Mouse (Mus musculus): ENCODE results near the gene Gm29666. TPM values are rescaled to one million over a fixed set of nuclear protein-coding genes. Genes with fewer than 3 reads are reported as not detected.

Gene Gm29666
- total and polyA plus RNA-seq, 3 experiments: 0.36 to 0.42 TPM; not detected in 1

GRCm38 (mm10) chr15:84873867-84874266 is 46.0 kb downstream of the Gm29666 start:
- no peak for TF ChIP-seq MEF2A (IDR thresholded peaks at IDR 0.05; ENCODE audit: extremely low read depth, insufficient replicate concordance, low read depth, low read length, poor library complexity, severe bottlenecking)
- TF ChIP-seq MAX (IDR thresholded peaks at IDR 0.05; ENCODE audit: low read length): no peak
- TF ChIP-seq MXI1 (IDR thresholded peaks at IDR 0.05; ENCODE audit: low read depth, low read length): no peak
- TF ChIP-seq MAFK (IDR thresholded peaks at IDR 0.05; ENCODE audit: borderline replicate concordance, low read depth, low read length): no peak
- TF ChIP-seq CHD1 (IDR thresholded peaks at IDR 0.05; ENCODE audit: low read depth, low read length): no peak
- no peak for TF ChIP-seq RAD21 (IDR thresholded peaks at IDR 0.05; ENCODE audit: low read depth, low read length)
- no peak for TF ChIP-seq ZNF384 (IDR thresholded peaks at IDR 0.05; ENCODE audit: low read depth, low read length)
- TF ChIP-seq NELFE (IDR thresholded peaks at IDR 0.05; ENCODE audit: low read depth, low read length): no peak
- Histone ChIP-seq H3K36me3 (ENCODE audit: control insufficient read depth in 1 of 2, insufficient read depth in 2 of 2, low read length in 2 of 2) (no peaks in the 10 kb centered on the region), H3K9me3 (replicated peaks; ENCODE audit: insufficient read depth, low read length) (no peaks in the 10 kb centered on the region), H3K79me2 (ENCODE audit: control insufficient read depth, insufficient read depth, low read length, poor library complexity) (no peaks in the 10 kb centered on the region), H3K4me3 (ENCODE audit: control insufficient read depth in 1 of 2, insufficient read depth in 1 of 2, low read depth in 2 of 2, low read length in 2 of 2) (no peak overlapping the region), H3K27me3 (ENCODE audit: control insufficient read depth in 1 of 2, insufficient read depth in 2 of 2, low read length in 2 of 2) (peaks cover 0 to 4% of the 10 kb centered on the region in 2 experiments; a peak in 1 of 4 replicates), H3K9ac (ENCODE audit: control insufficient read depth, low read depth, low read length, poor library complexity, severe bottlenecking) (no peak overlapping the region), H3K4me1 (ENCODE audit: control insufficient read depth in 1 of 2, insufficient read depth in 2 of 2, low read length in 2 of 2) (no peaks in the 10 kb centered on the region), H3K27ac (ENCODE audit: control insufficient read depth, low read depth, low read length) (no peak overlapping the region)
- DNase-seq (ENCODE audit: low read depth, low spot score): no peak

DNA sequence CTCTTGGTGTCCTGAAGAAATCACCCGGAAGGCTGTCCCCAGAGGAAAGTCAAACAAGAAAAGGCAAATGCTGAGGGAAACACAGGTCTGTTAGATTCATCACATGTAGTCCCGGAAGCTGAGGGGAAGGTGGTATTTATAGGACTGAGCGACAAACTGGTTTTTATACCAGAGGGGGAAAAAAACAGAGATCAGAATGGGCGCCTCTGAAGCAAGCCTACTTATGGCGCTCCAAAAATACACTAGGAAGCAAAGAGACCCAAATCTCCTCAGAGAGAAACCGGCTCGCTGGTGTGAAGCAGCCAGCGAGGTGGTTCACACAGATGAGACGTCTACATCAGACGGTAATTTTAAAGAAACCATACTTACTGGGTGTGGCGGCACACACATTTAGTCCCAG is 46.8 kb downstream of the Gm29666 start:
- TF ChIP-seq NELFE (IDR thresholded peaks at IDR 0.05; ENCODE audit: low read depth, low read length): no peak
- no peak for TF ChIP-seq BHLHE40 (IDR thresholded peaks at IDR 0.05; ENCODE audit: borderline replicate concordance, low read depth, low read length)
- TF ChIP-seq ZMIZ1 (IDR thresholded peaks at IDR 0.05; ENCODE audit: low read depth, low read length): no peak
- no peak for TF ChIP-seq USF2 (IDR thresholded peaks at IDR 0.05; ENCODE audit: borderline replicate concordance in 1 of 2, insufficient read depth in 1 of 2, low read depth in 1 of 2, low read length in 2 of 2)
- TF ChIP-seq CHD1 (IDR thresholded peaks at IDR 0.05; ENCODE audit: low read depth, low read length): no peak
- Histone ChIP-seq H3K36me3 (ENCODE audit: control insufficient read depth in 1 of 2, insufficient read depth in 2 of 2, low read length in 2 of 2) (no peaks in the 10 kb centered on the region), H3K27me3 (ENCODE audit: control insufficient read depth in 1 of 2, insufficient read depth in 2 of 2, low read length in 2 of 2) (peaks cover 0 to 3% of the 10 kb centered on the region in 2 experiments; a peak in 1 of 4 replicates), H3K27ac (ENCODE audit: control insufficient read depth, low read depth, low read length) (no peak overlapping the region), H3K9me3 (replicated peaks; ENCODE audit: insufficient read depth, low read length) (no peaks in the 10 kb centered on the region), H3K4me3 (ENCODE audit: control insufficient read depth in 1 of 2, insufficient read depth in 1 of 2, low read depth in 2 of 2, low read length in 2 of 2) (no peak overlapping the region), H3K9ac (ENCODE audit: control insufficient read depth, low read depth, low read length, poor library complexity, severe bottlenecking) (no peak overlapping the region), H3K79me2 (ENCODE audit: control insufficient read depth, insufficient read depth, low read length, poor library complexity) (no peaks in the 10 kb centered on the region), H3K4me1 (ENCODE audit: control insufficient read depth in 1 of 2, insufficient read depth in 2 of 2, low read length in 2 of 2) (no peaks in the 10 kb centered on the region)
- DNase-seq (ENCODE audit: low read depth, low spot score): no peak

DNA sequence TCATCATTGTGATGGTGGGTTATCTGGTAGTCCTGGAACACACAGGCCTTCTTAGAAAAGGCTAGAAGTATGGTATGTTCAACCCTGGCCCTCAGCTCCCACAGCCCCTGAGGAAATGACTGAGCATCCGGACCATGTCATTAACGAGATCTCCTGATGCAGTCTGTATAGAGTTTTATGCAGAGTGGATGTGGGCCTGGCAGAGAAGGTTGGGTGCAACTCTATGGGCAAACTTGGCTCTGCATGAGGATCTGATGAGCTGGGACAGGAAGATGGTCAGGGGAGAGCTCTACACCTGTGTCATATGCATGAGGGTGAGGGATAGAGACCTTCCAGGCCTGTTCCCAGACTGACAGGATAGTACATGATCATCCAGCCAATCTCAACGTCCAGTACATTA is 48.0 kb downstream of the Gm29666 start:
- TF ChIP-seq NELFE (IDR thresholded peaks at IDR 0.05; ENCODE audit: low read depth, low read length) (no peak), USF2 (IDR thresholded peaks at IDR 0.05; ENCODE audit: borderline replicate concordance in 1 of 2, insufficient read depth in 1 of 2, low read depth in 1 of 2, low read length in 2 of 2) (no peak), MYB (IDR thresholded peaks at IDR 0.05; ENCODE audit: low read depth, low read length) (no peak), E2F4 (IDR thresholded peaks at IDR 0.05; ENCODE audit: borderline replicate concordance, low read depth, low read length) (no peak), NRF1 (IDR thresholded peaks at IDR 0.05; ENCODE audit: insufficient read depth, low read depth, low read length, poor library complexity, severe bottlenecking) (no peak), CHD2 (IDR thresholded peaks at IDR 0.05; ENCODE audit: low read length) (no peak), MEF2A (IDR thresholded peaks at IDR 0.05; ENCODE audit: extremely low read depth, insufficient replicate concordance, low read depth, low read length, poor library complexity, severe bottlenecking) (no peak)
- no peak overlapping the region for H3K4me3 ChIP-seq (ENCODE audit: control insufficient read depth in 1 of 2, insufficient read depth in 1 of 2, low read depth in 2 of 2, low read length in 2 of 2)
- H3K27me3 ChIP-seq (ENCODE audit: control insufficient read depth in 1 of 2, insufficient read depth in 2 of 2, low read length in 2 of 2): no peaks in the 10 kb centered on the region; a peak in 1 of 4 replicates
- no peak overlapping the region for H3K9ac ChIP-seq (ENCODE audit: control insufficient read depth, low read depth, low read length, poor library complexity, severe bottlenecking)
- H3K4me1 ChIP-seq (ENCODE audit: control insufficient read depth in 1 of 2, insufficient read depth in 2 of 2, low read length in 2 of 2): no peaks in the 10 kb centered on the region
- no peaks in the 10 kb centered on the region for H3K36me3 ChIP-seq (ENCODE audit: control insufficient read depth in 1 of 2, insufficient read depth in 2 of 2, low read length in 2 of 2)
- H3K9me3 ChIP-seq (replicated peaks; ENCODE audit: insufficient read depth, low read length): no peaks in the 10 kb centered on the region
- H3K27ac ChIP-seq (ENCODE audit: control insufficient read depth, low read depth, low read length): no peak overlapping the region
- no peak for DNase-seq (ENCODE audit: low read depth, low spot score)
- no peaks in the 10 kb centered on the region for H3K79me2 ChIP-seq (ENCODE audit: control insufficient read depth, insufficient read depth, low read length, poor library complexity)
